Mouse (Mus musculus): Measurements from ENCODE around the gene Ahr. TPM values are rescaled to one million over a fixed set of nuclear protein-coding genes. Genes with fewer than 3 reads are reported as not detected.

Gene Ahr
- total RNA-seq (2023): 5.6 TPM

GRCm38 (mm10) chr12:35534754-35535236 is at the start of gene Ahr:
Ahr (minus strand) TSS chr12:35535038.

Data from CD8-positive naive resting alpha-beta T cell, adult 57 days (primary cell).